Comparison of ENCODE assay signal across 15 mouse cellular contexts in genomic region chr3:129494123-129494522, GRCm38 (mm10). TPM values are rescaled to one million over a fixed set of nuclear protein-coding genes. Genes with fewer than 3 reads are reported as not detected.
DNase-seq lines count a peak whose midpoint lies in the region; ATAC-seq lines count a peak whose summit lies in the region.
"Had no signal": no experiment of that assay in that cellular context is flagged by ENCODE, and none has a peak within 500 bp of the region (broad histone marks: within the 10 kb centered on the region; RNA-seq: fewer than 3 reads in every experiment).

No protein-coding gene starts in this region.

- no peak overlapping the region for H3K9ac ChIP-seq in midbrain, embryonic 16.5 days (ENCODE audit: low read depth, low read length)
- no peak overlapping the region for H3K9ac ChIP-seq in midbrain, embryonic 14.5 days (replicated peaks; ENCODE audit: low read length)
- H3K9ac ChIP-seq: limb, embryonic 12.5 days; lung, embryonic 15.5 days; midbrain, embryonic 13.5 days had no signal

- peak; percentile 28 to 38 for DNase-seq in B cell, adult 2 months
- peak; percentile 6 for DNase-seq in R1 (ENCODE audit: low read depth, low spot score)
- DNase-seq in thymus, adult 18-20 months = peak; percentile 30 to 58
- DNase-seq in gastrocnemius, postnatal 14 days = no peak
- DNase-seq in kidney, postnatal 10 days = no peak
- no peak for DNase-seq in midbrain, embryonic 14.5 days
- DNase-seq: cerebellum, adult 18-20 months; heart, adult 11 months had no signal

- H3K27ac ChIP-seq in midbrain, embryonic 16.5 days (ENCODE audit: low read length) = no peak overlapping the region
- H3K27ac ChIP-seq in midbrain, embryonic 14.5 days (replicated peaks; ENCODE audit: low read depth, low read length) = no peak overlapping the region
- H3K27ac ChIP-seq: hindbrain, postnatal 0 days; limb, embryonic 12.5 days; lung, embryonic 15.5 days; midbrain, embryonic 13.5 days had no signal

- no peak overlapping the region for H3K4me3 ChIP-seq in midbrain, embryonic 16.5 days (ENCODE audit: low read depth, low read length)
- no peak overlapping the region for H3K4me3 ChIP-seq in midbrain, embryonic 14.5 days (replicated peaks; ENCODE audit: low read depth, low read length)
- H3K4me3 ChIP-seq: limb, embryonic 12.5 days; lung, embryonic 15.5 days; midbrain, embryonic 13.5 days had no signal

- H3K9me3 ChIP-seq in midbrain, embryonic 16.5 days (replicated peaks; ENCODE audit: control insufficient read depth, low read length, poor library complexity, severe bottlenecking) = no peaks in the 10 kb centered on the region
- H3K9me3 ChIP-seq in midbrain, embryonic 14.5 days (ENCODE audit: control insufficient read depth, low read length) = no peaks in the 10 kb centered on the region
- H3K9me3 ChIP-seq: limb, embryonic 12.5 days; lung, embryonic 15.5 days; midbrain, embryonic 13.5 days had no signal

- no peaks in the 10 kb centered on the region for H3K27me3 ChIP-seq in midbrain, embryonic 16.5 days (ENCODE audit: control insufficient read depth, insufficient read depth, low read depth, low read length)
- H3K27me3 ChIP-seq in midbrain, embryonic 14.5 days (ENCODE audit: control insufficient read depth, insufficient read depth, low read length) = no peaks in the 10 kb centered on the region
- H3K27me3 ChIP-seq: limb, embryonic 12.5 days; lung, embryonic 15.5 days; midbrain, embryonic 13.5 days had no signal

- H3K36me3 ChIP-seq in midbrain, embryonic 16.5 days (ENCODE audit: control insufficient read depth, insufficient read depth, low read length) = no peaks in the 10 kb centered on the region
- no peaks in the 10 kb centered on the region for H3K36me3 ChIP-seq in midbrain, embryonic 14.5 days (ENCODE audit: control insufficient read depth, insufficient read depth, low read length)
- H3K36me3 ChIP-seq: limb, embryonic 12.5 days; lung, embryonic 15.5 days; midbrain, embryonic 13.5 days had no signal

- H3K4me1 ChIP-seq in midbrain, embryonic 16.5 days (ENCODE audit: control insufficient read depth, insufficient read depth, low read length) = no peaks in the 10 kb centered on the region
- no peaks in the 10 kb centered on the region for H3K4me1 ChIP-seq in midbrain, embryonic 14.5 days (ENCODE audit: control insufficient read depth, insufficient read depth, low read length)
- H3K4me1 ChIP-seq: limb, embryonic 12.5 days; lung, embryonic 15.5 days; midbrain, embryonic 13.5 days had no signal

- no peak overlapping the region for H3K4me2 ChIP-seq in midbrain, embryonic 16.5 days (ENCODE audit: low read length)
- H3K4me2 ChIP-seq in midbrain, embryonic 14.5 days (ENCODE audit: low read length) = no peak overlapping the region
- H3K4me2 ChIP-seq: limb, embryonic 12.5 days; lung, embryonic 15.5 days; midbrain, embryonic 13.5 days had no signal

- ATAC-seq in megakaryocyte-erythroid progenitor cell, adult 5-6 weeks (replicated peaks; ENCODE audit: low FRiP score, low TSS enrichment, poor library complexity, severe bottlenecking) = peak; percentile 37; the same call in 1 of the 2 replicates
- ATAC-seq in midbrain, embryonic 16.5 days = no peak
- no peak for ATAC-seq in midbrain, embryonic 14.5 days (ENCODE audit: low FRiP score, low TSS enrichment)
- ATAC-seq: forebrain, embryonic 16.5 days; hindbrain, postnatal 0 days; midbrain, embryonic 13.5 days had no signal

- intact Hi-C loops in gastrocnemius, postnatal 14 days (cut with DNase I; ENCODE audit: low total_unique reads) = no loop called here

- WGBS in midbrain, embryonic 16.5 days = 94% methylated on average over 10 of the region's 10 CpGs
- WGBS in midbrain, embryonic 14.5 days = 92% methylated on average over 10 of the region's 10 CpGs

RNA-seq across cellular contexts. Expression of gene Elovl6, which starts 38.0 kb away (rescaled TPM):
- 13.0 and 19.4 TPM in 2 replicates for total RNA-seq in megakaryocyte-erythroid progenitor cell, adult 5-6 weeks (2014; fragmentation: Nextera tagmentation)
- total RNA-seq in megakaryocyte-erythroid progenitor cell, adult 5-6 weeks (2017) = 15.8 and 17.0 TPM in 2 replicates
- total RNA-seq in gastrocnemius, postnatal 14 days (2021) = 1 to 10 TPM; 1.4 to 4.5 TPM
- polyA plus RNA-seq in midbrain, embryonic 16.5 days (2015; fragmentation: Nextera tagmentation; extraction: Ambion mirVana) = 42.5 and 46.7 TPM in 2 replicates
- polyA plus RNA-seq in midbrain, embryonic 14.5 days (2014; fragmentation: Nextera tagmentation; extraction: Ambion mirVana) = 30.4 and 33.9 TPM in 2 replicates

Comparison
In these comparisons a context has a peak if more than half of its experiments do, and no peak if none do; other contexts are left out.
1. DNase-seq: peak in B cell, adult 2 months (2 of 2), R1 (single experiment) and thymus, adult 18-20 months (2 of 2); none in gastrocnemius, postnatal 14 days (single experiment), kidney, postnatal 10 days (single experiment) and midbrain, embryonic 14.5 days (single experiment).